Mouse (Mus musculus): ENCODE results near the gene Cmip.
A peak's percentile ranks its signal among the peaks of the same experiment; 100 is the strongest.

The Cmip gene

DNA sequence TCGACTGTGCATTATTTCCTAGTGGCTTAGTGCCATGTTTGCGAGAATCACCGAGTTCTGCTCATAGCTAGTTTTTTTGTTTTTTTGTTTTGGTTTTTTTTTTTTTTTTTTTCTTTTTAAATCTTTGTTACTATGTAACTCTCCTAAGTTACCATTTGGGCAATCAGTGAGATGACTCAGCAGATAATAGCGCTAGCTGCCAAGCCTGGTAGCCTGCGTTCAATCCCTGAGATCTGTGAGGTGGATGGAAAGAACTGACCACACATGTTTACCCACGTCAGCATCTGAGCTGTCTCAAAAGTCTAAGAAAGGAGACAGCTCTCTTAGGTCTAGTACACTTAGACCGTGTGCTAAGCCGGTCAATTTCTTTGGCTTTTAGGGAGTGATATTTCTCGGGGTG lies 71.9 kb downstream of the Cmip start:
- no peak for DNase-seq

DNA sequence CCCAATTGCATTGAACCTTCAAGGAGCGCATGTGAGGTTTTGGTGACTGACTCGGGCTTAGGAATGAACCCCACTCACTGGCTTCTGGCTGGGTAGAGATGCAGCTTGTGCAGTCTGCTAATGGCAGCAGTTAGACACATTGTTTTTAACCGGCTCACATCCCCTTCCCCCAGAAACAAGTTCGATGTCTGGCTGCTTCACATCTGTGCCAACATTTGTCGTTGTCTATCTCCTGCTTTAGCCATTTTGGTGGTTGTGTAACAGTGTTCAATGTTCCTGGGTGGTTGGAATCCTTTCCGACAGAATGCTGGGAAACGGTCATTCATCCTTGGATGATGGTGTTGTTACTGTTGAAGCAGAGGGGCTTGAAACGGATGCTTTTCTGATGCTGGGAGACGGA lies 72.3 kb downstream of the Cmip start:
- peak; percentile 23 for DNase-seq

DNA sequence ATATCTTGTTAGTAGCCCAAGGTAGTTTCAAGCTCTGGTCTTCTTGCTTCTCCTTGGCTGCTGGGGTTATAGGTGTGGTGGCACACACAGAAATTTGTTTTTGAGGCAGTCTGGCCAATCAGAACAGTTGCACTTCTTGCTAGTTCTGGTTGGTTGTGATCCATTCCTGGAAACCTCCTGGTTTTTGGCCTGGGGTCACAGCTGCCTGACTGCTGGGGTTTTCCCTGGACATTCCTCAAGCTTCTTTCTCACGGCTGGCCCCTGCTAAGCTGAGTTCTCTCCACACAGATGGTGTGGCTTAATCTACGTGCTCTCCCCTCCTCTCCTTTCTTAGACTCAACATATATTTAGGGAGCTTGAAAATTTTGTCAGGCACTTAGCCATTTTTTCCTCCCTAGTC lies 73.0 kb downstream of the Cmip start:
- DNase-seq: no peak

DNA sequence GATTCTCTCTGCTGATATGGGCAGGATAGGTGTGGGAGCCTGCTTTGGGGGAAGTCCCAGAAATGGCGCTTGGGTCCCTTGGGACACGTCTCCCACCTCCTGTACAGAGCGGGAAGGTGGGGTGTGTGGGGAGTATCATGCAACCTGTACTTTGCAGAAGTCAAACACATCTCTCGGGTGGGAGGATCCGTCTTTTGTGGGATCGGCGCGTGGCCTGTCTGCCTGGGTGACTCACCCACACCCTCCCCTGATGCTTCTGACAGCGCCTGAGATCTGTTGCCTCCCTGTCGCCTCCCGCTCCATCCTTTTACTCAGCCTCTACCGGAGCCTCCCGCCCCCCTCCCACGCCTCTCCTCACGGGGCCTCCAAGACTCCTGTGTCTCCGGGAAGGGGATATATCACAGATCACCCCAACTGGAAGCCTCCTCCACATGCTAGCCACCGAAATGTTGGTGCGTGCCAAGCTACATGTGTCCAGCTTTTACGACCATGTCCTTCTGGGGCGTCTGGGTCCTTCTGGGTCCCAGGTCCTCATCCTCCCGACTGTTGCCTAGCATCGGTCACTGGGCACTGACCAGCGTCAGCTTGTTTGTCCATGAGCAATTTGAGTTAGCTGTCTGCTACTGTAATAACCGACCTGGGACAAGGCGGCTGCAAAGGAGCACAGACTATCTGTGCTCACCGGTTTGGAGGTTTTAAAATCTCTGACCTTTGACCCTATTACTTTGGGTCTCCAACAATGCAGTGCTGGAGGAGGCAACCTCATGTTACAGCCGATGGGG lies 75.6 kb downstream of the Cmip start:
- peak; percentile 36 for DNase-seq

DNA sequence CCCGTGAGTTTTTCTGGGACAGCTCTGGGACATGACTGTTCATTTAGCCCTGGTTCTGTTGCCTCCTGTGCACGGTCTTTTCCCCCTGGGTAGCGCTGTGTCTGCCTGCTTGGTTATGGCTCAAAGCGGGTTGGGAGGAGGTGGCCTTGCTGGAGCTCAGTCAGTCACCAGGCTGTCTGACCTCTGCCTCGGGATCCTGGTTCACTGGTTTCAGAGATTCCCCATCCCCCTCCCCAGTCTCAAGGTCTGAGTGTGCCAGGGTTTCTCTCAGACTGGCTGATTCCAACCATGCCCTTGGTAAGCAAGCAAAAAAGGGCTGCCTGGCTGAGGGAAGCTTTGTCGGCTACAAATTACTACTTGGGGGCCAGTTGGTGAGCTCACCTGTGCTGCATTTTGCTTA lies 76.8 kb downstream of the Cmip start:
- DNase-seq: no peak

DNA sequence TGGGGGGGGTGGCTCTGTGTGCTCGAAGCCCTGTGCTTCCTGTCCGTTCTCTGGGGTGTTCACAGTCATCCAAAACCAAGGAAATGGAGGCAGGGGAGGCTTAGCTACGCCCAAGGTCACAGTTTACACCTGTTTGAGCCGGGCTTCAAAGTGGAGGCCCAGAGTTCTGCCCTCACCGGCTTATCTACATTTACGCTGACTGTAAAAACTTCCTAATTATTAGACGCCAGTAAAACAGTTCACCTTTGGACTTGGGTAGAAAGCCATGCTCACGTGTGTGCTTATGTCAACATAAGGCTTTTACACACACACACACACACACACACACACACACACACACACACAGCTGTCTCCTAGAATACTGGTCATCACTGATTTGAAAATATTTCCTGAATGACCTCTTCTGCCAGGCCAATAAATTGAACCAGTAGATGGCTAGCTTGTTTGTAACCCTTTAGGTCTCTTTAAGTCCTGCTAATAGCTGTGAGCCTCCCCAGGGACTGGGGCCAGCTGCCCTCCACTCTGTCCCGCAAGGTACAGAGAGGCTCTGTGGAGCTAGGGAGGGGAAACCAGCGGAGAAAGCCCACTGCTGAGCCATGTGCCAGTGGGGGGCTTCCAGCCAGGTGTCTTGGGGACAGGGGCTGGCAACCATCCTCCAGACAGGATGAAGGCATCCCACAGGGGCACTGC lies 77.3 kb downstream of the Cmip start:
- DNase-seq: no peak

DNA sequence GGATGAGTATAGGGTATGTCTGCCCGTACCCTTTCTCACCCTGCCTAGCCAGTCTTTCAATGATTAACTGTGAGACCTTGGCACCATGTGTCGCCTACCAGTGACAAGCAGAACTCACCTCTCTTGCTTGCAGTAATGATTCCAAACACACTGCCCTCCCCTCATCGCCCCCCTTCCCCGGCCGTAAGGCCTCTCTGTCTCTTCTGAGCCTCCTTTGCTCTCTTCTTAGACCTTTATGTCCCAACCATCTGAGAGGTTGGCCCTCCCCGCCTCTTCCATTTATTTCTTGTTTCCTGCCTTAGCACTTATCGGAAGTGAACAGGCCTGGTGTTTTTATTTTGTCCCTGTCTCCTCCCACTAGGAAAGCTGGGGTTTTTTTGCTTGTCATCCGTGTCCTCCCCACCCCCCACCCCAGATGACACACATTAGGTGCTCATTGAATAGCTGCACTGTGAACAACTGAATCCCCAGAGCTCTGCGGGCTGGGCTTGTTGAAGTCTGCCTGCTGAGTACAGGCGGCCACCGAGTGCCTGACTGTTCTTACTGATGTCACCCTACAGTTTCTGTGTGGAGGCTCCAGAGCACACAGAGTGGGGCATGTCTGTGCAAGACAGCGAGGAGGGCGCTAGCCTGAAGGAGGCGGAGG lies 78.0 kb downstream of the Cmip start:
- DNase-seq: no peak

DNA sequence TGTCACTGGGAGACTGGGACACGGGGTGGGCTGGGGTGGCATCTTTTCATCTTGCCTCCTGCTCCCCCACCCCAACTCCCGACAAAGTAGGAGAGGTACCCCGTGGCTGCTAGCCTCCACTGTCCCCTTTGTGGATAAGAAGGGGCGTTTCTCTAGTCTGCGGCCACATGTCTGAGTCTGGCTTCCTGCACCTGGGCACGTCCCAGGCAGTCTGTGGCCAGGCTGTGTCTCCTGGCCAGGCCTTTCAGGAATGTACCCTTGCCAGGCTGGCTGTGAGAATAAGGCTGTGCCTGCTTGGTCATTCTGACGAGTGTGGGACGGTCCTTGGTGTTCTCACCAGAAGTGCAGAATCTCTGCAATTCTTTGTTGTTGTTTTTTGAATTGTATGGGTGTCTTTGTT lies 78.6 kb downstream of the Cmip start:
- no peak for DNase-seq

DNA sequence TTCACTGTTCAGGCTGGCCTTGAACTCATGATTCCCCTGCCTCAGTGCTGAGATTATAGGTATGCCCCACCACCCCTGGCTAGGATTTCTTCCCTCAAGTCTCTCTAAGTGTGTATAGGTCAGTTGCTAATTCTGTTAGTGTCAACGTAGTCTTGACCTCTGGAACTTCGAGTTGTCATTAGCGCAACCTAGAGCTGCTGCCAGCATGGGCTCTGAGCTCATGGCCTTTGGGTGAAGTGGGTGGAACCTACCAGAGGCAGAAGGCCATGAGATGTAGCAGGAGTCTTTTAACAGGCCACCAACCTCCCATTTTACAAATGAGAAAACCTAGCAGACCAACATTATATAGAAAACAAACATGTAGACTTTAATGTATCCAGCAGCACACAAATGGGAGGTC lies 80.3 kb downstream of the Cmip start:
- DNase-seq: no peak

DNA sequence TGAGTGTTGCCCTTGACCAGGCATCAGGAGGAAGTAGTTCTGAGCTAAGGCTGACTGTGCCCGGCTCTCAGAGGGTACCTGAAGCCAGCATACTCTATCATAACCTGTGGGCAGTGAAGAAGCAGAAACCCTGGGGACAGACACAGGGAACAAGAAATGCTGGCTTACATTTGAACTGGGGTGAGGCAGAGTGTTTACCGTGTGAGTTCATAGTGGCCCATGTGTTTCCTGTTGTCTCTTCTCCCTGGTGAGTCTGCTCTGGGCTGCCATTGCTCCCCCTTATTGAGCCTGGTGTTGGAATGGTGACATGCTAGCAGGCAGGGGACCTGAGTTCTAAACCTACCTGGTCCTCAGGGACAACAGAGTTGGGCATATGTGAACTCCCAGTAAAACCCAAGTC lies 81.8 kb downstream of the Cmip start:
- DNase-seq: no peak

DNA sequence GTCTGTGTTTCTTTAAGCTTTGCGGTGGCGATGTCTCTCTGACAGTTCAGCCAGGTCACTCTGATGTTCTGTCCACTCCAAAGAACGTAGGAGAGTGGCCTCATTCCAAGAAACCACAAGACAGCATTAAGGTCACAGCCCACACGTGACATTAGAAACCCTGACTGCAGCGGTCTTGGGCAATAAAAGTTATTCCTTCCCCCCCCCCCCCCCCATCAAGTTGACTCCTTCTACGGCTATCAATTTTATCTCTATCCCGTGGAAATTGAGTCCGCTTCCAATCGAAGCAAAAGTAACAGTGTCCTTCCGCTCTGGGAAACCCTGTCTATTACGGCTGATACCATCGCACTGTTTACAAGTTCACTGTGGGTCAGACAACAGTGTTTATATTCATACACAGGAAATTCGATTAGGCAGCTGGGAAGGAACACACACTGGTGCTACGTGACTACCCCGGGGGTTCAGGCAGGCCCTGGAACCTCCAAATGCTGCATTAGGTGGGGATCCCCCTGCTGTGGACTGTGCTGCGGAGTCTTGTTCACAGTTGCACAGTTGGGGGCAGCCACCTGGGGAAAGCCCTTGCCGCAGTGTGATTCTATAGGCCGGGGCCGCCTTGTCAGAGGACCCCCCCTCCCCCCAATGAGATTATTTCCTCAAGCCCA lies 82.6 kb downstream of the Cmip start:
- no peak for DNase-seq

DNA sequence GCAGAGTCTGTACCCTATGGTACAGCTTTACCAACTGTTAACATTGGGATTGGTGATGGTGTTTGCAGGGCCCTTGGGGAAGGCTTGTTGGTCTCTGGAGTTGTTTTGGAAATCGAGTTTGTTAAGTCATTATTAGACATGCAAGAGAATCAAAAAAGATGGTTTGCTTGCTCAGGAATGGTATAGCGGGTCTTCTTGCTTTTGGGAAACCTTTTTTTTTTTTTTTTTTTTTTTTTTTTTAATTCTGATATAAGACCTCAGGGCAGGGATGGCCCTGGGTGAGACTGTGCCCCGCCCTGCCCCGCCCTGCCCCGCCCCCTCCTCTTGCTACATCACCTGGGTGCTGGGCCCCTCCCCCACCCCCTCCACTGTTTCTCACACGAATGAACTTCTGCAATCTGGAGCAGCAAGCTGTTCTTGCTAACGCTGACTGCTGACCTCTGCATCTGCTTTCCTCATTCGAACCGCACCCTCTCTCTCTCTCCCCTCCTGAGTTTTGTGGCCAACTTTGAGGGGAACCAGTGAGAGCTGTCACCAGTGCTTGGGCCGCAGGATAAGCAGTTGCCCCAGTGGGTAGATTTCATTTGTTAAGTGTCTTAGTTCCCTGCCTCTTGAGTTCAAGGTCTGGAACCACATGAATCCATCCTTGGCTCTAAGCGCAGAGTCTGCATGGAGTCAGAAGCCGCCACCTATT lies 83.2 kb downstream of the Cmip start:
- DNase-seq: no peak

DNA sequence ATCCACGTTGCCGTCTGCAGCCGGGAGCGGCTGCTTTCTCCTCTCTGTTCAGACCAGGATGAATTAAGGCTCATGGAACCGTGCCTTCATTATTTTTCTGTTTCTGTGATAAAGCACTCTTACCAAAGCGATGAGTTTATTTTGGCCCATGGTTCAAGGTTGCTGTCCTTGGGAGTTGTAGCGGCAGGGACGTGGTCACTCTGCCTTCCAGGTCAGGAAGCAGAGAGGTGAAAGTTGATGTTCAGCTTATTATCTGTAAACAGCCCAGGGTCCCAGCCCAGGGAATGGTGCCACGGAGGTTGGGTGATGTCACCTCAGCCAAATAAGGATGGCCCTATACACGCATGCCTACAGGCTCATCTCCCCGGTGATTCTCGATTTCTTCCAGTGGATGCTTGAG lies 83.9 kb downstream of the Cmip start:
- DNase-seq: no peak

DNA sequence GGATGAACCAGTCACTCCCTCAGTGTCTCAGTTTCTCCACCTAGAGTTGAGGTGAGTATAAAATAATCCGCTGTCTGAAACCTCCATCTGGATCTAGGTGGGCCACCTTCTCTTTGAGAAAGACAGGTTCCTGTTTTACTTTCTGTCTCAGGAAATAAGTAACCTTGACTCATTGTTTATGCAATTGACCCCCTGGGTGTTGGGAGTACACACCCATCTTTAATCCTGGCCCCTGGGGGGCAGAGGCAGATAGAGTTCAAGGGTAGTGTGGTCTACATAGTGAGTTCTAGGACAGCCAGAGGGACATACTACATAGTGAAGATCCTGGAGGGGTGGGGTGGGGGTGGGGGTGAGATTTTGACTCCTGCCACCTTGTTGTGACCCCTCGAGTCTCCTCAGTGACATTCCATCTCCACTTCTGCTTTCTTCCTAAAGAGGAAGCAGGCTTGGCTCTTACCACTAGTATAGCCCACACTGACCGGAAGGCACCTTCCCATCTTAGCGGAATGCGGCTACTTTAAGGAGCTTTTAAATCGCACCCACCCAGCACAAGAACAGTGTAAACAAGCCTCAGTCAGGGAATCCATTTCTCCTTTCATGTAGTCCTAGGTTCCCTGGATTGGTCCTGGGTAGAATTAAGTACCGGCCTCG lies 86.0 kb downstream of the Cmip start:
- no peak for DNase-seq

DNA sequence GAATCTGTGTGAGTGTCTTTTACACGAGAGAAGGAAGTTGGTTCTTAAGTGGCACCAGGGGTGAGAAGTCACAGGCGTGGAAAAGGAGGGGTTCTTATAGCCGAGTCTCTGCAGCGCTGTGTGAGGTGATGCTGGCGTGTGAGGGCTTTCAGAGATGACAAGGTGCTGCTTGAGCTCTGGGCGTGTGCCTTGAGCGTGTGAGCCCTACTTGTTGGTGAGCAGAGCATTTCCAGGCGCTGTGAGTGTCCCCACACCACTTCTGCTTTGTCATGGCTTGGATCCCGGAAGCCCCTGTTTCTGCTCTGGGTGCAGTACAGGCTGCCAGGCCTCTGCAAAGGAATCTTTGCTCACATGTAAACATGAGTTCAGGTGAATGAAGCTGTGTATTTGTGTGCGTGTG lies 86.6 kb downstream of the Cmip start:
- DNase-seq: no peak

DNA sequence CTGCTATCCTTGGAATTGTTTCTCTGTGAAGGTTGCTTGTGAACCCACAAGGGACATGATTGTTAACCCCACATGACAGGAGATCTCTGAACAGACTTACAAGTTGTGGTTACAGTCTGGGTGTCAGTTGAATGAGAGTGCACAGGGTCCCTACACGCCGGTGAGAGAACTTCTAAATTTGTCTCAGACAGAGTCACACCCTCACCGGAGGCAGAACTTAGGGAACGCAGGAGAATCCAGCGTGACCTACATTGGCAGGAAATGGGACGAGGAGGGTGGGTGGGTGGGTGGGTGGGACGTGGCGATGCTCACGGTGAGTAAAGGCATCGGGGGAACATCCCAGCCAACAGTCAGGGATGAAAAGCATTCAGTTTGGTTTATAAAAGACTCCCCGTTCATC lies 88.0 kb downstream of the Cmip start:
- no peak for DNase-seq

DNA sequence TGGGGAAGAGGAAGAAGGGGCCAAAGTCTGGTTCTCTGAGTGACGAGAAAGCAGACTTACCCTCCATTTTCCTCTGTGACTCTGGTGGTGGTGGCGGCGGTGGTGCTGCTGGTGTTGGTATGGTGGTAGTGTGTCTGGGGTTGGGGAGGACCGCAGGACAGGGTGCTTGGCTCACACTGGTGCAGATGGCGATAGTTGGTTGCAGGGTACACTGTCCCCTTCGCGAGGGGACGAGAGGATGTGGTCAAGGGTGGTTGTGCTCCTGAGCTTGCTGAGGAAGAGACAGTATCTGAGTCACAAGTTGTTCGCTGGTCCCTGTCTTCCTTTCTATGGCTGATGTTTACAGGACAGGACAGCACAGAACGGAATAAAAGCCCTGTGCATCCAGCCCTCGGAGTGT lies 88.5 kb downstream of the Cmip start:
- DNase-seq: no peak

DNA sequence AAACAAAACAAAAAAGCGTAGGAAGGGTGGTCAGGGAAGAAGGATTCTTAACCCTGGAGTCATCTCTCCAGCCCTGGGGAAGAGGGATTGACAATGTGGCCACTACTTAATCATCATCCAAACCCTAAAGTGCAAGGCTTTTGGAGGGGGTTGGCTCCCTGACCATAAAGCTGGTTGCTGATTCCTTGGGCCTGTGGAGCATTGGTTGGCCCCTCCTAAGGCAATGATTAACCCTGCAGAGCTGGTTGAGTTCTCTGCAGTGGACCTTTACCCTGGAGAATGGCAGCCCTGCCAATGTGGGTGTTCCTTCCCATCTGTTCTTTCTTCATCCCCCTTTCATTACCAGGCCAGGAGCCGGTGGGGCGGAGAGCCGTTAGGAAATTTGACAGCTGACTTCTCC lies 90.7 kb downstream of the Cmip start:
- no peak for DNase-seq

DNA sequence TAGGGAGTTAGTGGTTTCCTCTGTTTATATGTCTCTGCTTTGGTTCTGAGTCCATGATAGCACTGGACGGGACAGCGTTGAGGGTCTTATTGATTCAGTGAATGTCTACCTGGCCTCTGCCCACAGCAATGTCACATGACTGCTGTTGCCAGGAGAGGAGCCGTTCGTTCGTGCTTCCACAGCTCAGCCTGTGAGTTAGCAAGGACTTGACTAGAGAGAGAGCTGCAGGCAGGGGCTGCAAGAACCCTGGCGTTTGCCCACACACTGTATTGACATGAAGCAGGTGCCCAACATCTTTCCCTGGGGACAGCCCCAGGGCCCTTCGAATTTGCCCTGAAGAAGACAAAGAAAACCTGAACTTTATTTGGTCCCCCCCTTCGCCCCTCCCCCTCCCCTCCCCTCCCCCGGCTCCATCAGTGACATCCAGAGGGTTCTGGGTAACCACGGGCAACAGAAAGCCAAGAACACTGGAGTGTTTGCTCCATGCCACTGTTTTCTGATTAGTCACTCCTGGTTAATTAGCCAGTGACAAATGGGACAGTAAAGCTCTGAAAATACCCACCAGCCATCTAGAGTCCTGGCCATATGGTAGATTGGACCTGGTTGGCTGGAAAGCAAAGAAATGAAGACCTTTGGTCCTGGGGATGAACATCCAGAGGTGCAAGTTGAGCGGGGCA lies 92.0 kb downstream of the Cmip start:
- no peak for DNase-seq

DNA sequence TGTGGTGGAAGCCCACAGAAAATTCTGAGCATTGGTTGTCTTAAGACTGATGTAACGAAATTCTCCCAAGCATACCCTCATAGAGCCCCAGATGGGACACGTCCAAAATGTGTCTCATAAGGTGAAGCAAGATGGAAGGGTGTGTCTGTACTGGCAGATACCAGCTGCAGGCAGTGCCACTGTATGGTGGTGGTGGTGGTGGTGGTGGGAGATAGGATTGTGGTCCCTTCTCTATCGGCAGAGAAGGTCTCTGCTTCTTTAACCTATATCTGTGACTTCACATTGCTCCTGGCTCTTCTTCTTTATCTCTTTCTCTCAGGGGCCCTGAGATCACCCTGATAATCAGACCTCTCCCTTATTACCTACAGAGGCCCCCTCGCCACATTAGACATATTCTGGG lies 92.7 kb downstream of the Cmip start:
- no peak for DNase-seq

DNA sequence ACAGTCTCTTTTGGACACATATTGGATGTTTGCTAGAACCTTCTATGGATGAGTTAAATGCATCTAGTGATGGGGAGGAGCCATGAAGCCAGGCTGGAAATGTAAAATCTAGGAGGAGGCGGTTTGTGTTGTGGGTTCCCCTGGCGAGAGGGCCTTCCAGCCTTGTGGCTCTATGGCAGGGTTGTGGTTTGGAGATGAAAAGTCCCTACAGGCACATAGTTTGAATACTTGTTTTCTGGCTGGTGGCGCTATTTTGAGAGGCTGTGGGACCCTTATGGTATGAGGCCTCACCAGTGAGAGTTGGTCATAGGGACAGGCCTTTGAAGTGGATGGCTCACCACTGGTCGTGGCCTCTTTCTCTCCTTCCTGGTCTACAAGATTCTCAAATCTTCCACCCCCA lies 95.2 kb downstream of the Cmip start:
- DNase-seq: no peak

Data from right cerebral cortex, postnatal 25 days (tissue).